10 mouse cellular contexts compared by ENCODE assay signal in genomic region chr17:46602212-46602611, GRCm38 (mm10). TPM values are rescaled to one million over a fixed set of nuclear protein-coding genes. Genes with fewer than 3 reads are reported as not detected.
DNase-seq lines count a peak whose midpoint lies in the region; ATAC-seq and TF ChIP-seq lines count a peak whose summit lies in the region.
"Had no signal": no experiment of that assay in that cellular context is flagged by ENCODE, and none has a peak within 500 bp of the region (broad histone marks: within the 10 kb centered on the region; RNA-seq: fewer than 3 reads in every experiment).

No protein-coding gene starts in this region.

- no peaks in the 10 kb centered on the region for H3K9me3 ChIP-seq in embryonic facial prominence, embryonic 10.5 days
- H3K9me3 ChIP-seq in kidney, postnatal 0 days (replicated peaks; ENCODE audit: low read length), result no peaks in the 10 kb centered on the region

- no peak; the same call in 1 of the 2 replicates for ATAC-seq in kidney, postnatal 0 days (replicated peaks; ENCODE audit: low FRiP score, low read depth)

- no peaks in the 10 kb centered on the region for H3K36me3 ChIP-seq in heart, adult 2 months (ENCODE audit: control insufficient read depth, insufficient read depth, low read length)
- peaks cover 32% of the 10 kb centered on the region for H3K36me3 ChIP-seq in embryonic facial prominence, embryonic 10.5 days (replicated peaks)
- H3K36me3 ChIP-seq in kidney, postnatal 0 days (ENCODE audit: insufficient read depth, low read length), result no peaks in the 10 kb centered on the region
- no peaks in the 10 kb centered on the region for H3K36me3 ChIP-seq in macrophage (ENCODE audit: inconsistent target)

- TF ChIP-seq POLR2A in heart, adult 2 months (IDR thresholded peaks at IDR 0.05; ENCODE audit: insufficient read depth, low read depth, low read length), result no peak

- H3K27me3 ChIP-seq in heart, adult 2 months (ENCODE audit: control insufficient read depth, insufficient read depth, low read length), result no peaks in the 10 kb centered on the region
- H3K27me3 ChIP-seq in embryonic facial prominence, embryonic 10.5 days (replicated peaks; ENCODE audit: low read depth, poor library complexity, severe bottlenecking), result no peaks in the 10 kb centered on the region
- no peaks in the 10 kb centered on the region for H3K27me3 ChIP-seq in kidney, postnatal 0 days (ENCODE audit: insufficient read depth, low read length)

- intact Hi-C loops in heart, adult 2 months (cut with DNase I), result loop anchor here (5.0 kb wide), 1 partner anchor 35 kb away; no protein-coding TSS in a partner anchor

- H3K4me2 ChIP-seq in kidney, postnatal 0 days (ENCODE audit: low read length), result no peak overlapping the region

- H3K27ac ChIP-seq in heart, adult 2 months, result no peak overlapping the region
- H3K27ac ChIP-seq in embryonic facial prominence, embryonic 10.5 days (replicated peaks), result peak overlapping the region; percentile 61
- 0 out of 2 replicates have a peak overlapping the region, but pooled peaks have one; percentile 6 for H3K27ac ChIP-seq in kidney, postnatal 0 days
- peak overlapping the region; percentile 45 for H3K27ac ChIP-seq in macrophage

- no peak overlapping the region for H3K4me3 ChIP-seq in heart, adult 2 months
- no peak overlapping the region for H3K4me3 ChIP-seq in embryonic facial prominence, embryonic 10.5 days
- no peak overlapping the region for H3K4me3 ChIP-seq in kidney, postnatal 0 days (replicated peaks; ENCODE audit: low read depth, low read length)
- H3K4me3 ChIP-seq in macrophage (ENCODE audit: inconsistent target), result no peak overlapping the region

- H3K79me2 ChIP-seq in heart, adult 2 months (replicated peaks; ENCODE audit: control insufficient read depth, insufficient read depth, low read length), result no peaks in the 10 kb centered on the region
- H3K79me2 ChIP-seq in macrophage (ENCODE audit: inconsistent target), result no peaks in the 10 kb centered on the region

- no peak for TF ChIP-seq CTCF in heart, adult 2 months (IDR thresholded peaks at IDR 0.05)
- TF ChIP-seq CTCF in kidney, postnatal 0 days (IDR thresholded peaks at IDR 0.05; ENCODE audit: low read depth), result no peak

- 26% methylated on average over 9 of the region's 9 CpGs for WGBS in heart, adult 2 months
- WGBS in embryonic facial prominence, embryonic 10.5 days, result 76% methylated on average over 9 of the region's 9 CpGs
- 52% methylated on average over 9 of the region's 9 CpGs for WGBS in kidney, postnatal 0 days
- 10% methylated on average over 9 of the region's 9 CpGs for WGBS in macrophage (ENCODE audit: missing documents)

- no peaks in the 10 kb centered on the region; the same call in 1 of the 2 replicates for H3K4me1 ChIP-seq in heart, adult 2 months (ENCODE audit: control insufficient read depth, insufficient read depth, low read length)
- peaks cover 32% of the 10 kb centered on the region for H3K4me1 ChIP-seq in embryonic facial prominence, embryonic 10.5 days
- peaks cover 18% of the 10 kb centered on the region; the same call in 1 of the 2 replicates for H3K4me1 ChIP-seq in kidney, postnatal 0 days (replicated peaks; ENCODE audit: insufficient read depth, low read length)

- peak; percentile 42 for DNase-seq in heart, postnatal 4 days
- no peak for DNase-seq in heart, adult 2 months
- DNase-seq in embryonic facial prominence, embryonic 10.5 days (ENCODE audit: low spot score), result peak; percentile 46
- DNase-seq in kidney, postnatal 0 days (ENCODE audit: low spot score), result peak; percentile 69
- DNase-seq in adrenal gland, adult 18-20 months (ENCODE audit: low spot score in 2 of 2), result no peak
- no peak for DNase-seq in cerebellum, postnatal 36 days
- no peak for DNase-seq in urinary bladder, postnatal 25 days (ENCODE audit: low spot score)
- DNase-seq: adrenal gland, adult 8-10 months; retina, postnatal 1 day had no signal

- no peak overlapping the region for H3K9ac ChIP-seq in heart, adult 2 months (ENCODE audit: low read depth, low read length)
- no peak overlapping the region for H3K9ac ChIP-seq in kidney, postnatal 0 days (ENCODE audit: low read depth, low read length)

- no peak for TF ChIP-seq EP300 in heart, adult 2 months (IDR thresholded peaks at IDR 0.05; ENCODE audit: insufficient read depth, low read depth, low read length)

RNA-seq across cellular contexts. Expression of gene Ptk7, which starts 27.1 kb away (rescaled TPM):
- 10 to 100 TPM; 34.8 to 36.2 TPM for total RNA-seq in heart, postnatal 4 days (2021)
- total RNA-seq in heart, adult 2 months (2021), result 1 to 10 TPM; 2.6 TPM
- 2.8 and 3.1 TPM in 2 replicates for polyA plus RNA-seq in heart, adult 2 months (2012; rRNA removed)
- polyA plus RNA-seq in embryonic facial prominence, embryonic 10.5 days (2016; fragmentation: Nextera tagmentation; extraction: Ambion mirVana), result 92.5 and 95.1 TPM in 2 replicates
- 94.0 and 103 TPM in 2 replicates for polyA plus RNA-seq in kidney, postnatal 0 days (2015; fragmentation: Nextera tagmentation; extraction: Ambion mirVana)
- 1 to 10 TPM in 2 of 26 experiments, under 1 TPM in 6, not detected in 18; 0.19 to 8.8 (median 0.39) TPM for total RNA-seq in macrophage (2018; cell fraction: chromatin; rRNA removed)
- total RNA-seq in macrophage (2018; cell fraction: cytosol; rRNA removed), result under 1 TPM in 15 of 26 experiments, not detected in 11; 0.03 to 0.19 (median 0.04) TPM
- total RNA-seq in macrophage (2018; cell fraction: nucleus; rRNA removed), result 1 to 10 TPM in 1 of 26 experiments, under 1 TPM in 5, not detected in 20; 0.15 to 1.6 (median 0.18) TPM
- 0.04 to 0.14 TPM in 2 of 3 replicates, not detected in the other for polyA plus RNA-seq in macrophage (2018)
- total RNA-seq in adrenal gland, adult 18-20 months (2021), result 1 to 10 TPM; 2.7 to 5.8 TPM

RNA-seq across cellular contexts. Expression of gene Klc4, which starts 43.6 kb away (rescaled TPM):
- total RNA-seq in heart, postnatal 4 days (2021), result 10 to 100 TPM; 18.9 TPM
- total RNA-seq in heart, adult 2 months (2021), result 10 to 100 TPM; 23.5 to 25.7 TPM
- 20.9 and 22.3 TPM in 2 replicates for polyA plus RNA-seq in heart, adult 2 months (2012; rRNA removed)
- polyA plus RNA-seq in embryonic facial prominence, embryonic 10.5 days (2016; fragmentation: Nextera tagmentation; extraction: Ambion mirVana), result 29.0 and 32.0 TPM in 2 replicates
- 47.6 and 50.4 TPM in 2 replicates for polyA plus RNA-seq in kidney, postnatal 0 days (2015; fragmentation: Nextera tagmentation; extraction: Ambion mirVana)
- total RNA-seq in macrophage (2018; cell fraction: chromatin; rRNA removed), result 10 to 100 TPM in 18 of 26 experiments, 1 to 10 TPM in 7, under 1 TPM in 1; 0.75 to 65.3 (median 13.7) TPM
- 10 to 100 TPM; 21.0 to 67.7 (median 39.1) TPM for total RNA-seq in macrophage (2018; cell fraction: cytosol; rRNA removed)
- total RNA-seq in macrophage (2018; cell fraction: nucleus; rRNA removed), result 10 to 100 TPM in 21 of 26 experiments, 1 to 10 TPM in 5; 5.5 to 47.7 (median 18.4) TPM
- 41.6 to 48.1 TPM (median 47.7 TPM) in 3 replicates for polyA plus RNA-seq in macrophage (2018)
- 10 to 100 TPM; 35.8 to 47.6 TPM for total RNA-seq in adrenal gland, adult 18-20 months (2021)

RNA-seq across cellular contexts. Expression of gene Mrpl2, which starts 43.8 kb away (rescaled TPM):
- total RNA-seq in heart, postnatal 4 days (2021), result 100 to 1,000 TPM; 107 to 109 TPM
- 100 to 1,000 TPM; 112 to 132 TPM for total RNA-seq in heart, adult 2 months (2021)
- polyA plus RNA-seq in heart, adult 2 months (2012; rRNA removed), result 71.5 and 87.8 TPM in 2 replicates
- 124 and 142 TPM in 2 replicates for polyA plus RNA-seq in embryonic facial prominence, embryonic 10.5 days (2016; fragmentation: Nextera tagmentation; extraction: Ambion mirVana)
- 144 and 157 TPM in 2 replicates for polyA plus RNA-seq in kidney, postnatal 0 days (2015; fragmentation: Nextera tagmentation; extraction: Ambion mirVana)
- total RNA-seq in macrophage (2018; cell fraction: chromatin; rRNA removed), result 10 to 100 TPM in 14 of 26 experiments, 1 to 10 TPM in 12; 2.0 to 26.5 (median 12.4) TPM
- total RNA-seq in macrophage (2018; cell fraction: cytosol; rRNA removed), result 10 to 100 TPM; 23.2 to 51.7 (median 39.6) TPM
- total RNA-seq in macrophage (2018; cell fraction: nucleus; rRNA removed), result 10 to 100 TPM in 21 of 26 experiments, 1 to 10 TPM in 5; 4.9 to 37.1 (median 15.6) TPM
- polyA plus RNA-seq in macrophage (2018), result 34.1 to 78.8 TPM (median 41.5 TPM) in 3 replicates
- 10 to 100 TPM; 97.8 to 99.8 TPM for total RNA-seq in adrenal gland, adult 18-20 months (2021)

RNA-seq across cellular contexts. Expression of gene Srf, which starts 46.2 kb away (rescaled TPM):
- 100 to 1,000 TPM; 184 to 210 TPM for total RNA-seq in heart, postnatal 4 days (2021)
- 100 to 1,000 TPM in 1 of 2 experiments, 10 to 100 TPM in 1; 91.5 to 106 TPM for total RNA-seq in heart, adult 2 months (2021)
- 223 and 227 TPM in 2 replicates for polyA plus RNA-seq in heart, adult 2 months (2012; rRNA removed)
- 5.6 and 7.0 TPM in 2 replicates for polyA plus RNA-seq in embryonic facial prominence, embryonic 10.5 days (2016; fragmentation: Nextera tagmentation; extraction: Ambion mirVana)
- 5.5 and 6.0 TPM in 2 replicates for polyA plus RNA-seq in kidney, postnatal 0 days (2015; fragmentation: Nextera tagmentation; extraction: Ambion mirVana)
- 10 to 100 TPM; 11.4 to 46.5 (median 20.8) TPM for total RNA-seq in macrophage (2018; cell fraction: chromatin; rRNA removed)
- 10 to 100 TPM; 17.0 to 48.7 (median 22.0) TPM for total RNA-seq in macrophage (2018; cell fraction: cytosol; rRNA removed)
- 10 to 100 TPM; 12.3 to 41.6 (median 22.8) TPM for total RNA-seq in macrophage (2018; cell fraction: nucleus; rRNA removed)
- 15.1 to 25.6 TPM (median 25.2 TPM) in 3 replicates for polyA plus RNA-seq in macrophage (2018)
- 10 to 100 TPM; 40.8 to 66.6 TPM for total RNA-seq in adrenal gland, adult 18-20 months (2021)

RNA-seq across cellular contexts. Expression of gene Cul7, which starts 47.9 kb away (rescaled TPM):
- total RNA-seq in heart, postnatal 4 days (2021), result 10 to 100 TPM; 65.5 to 66.6 TPM
- 10 to 100 TPM; 16.8 to 18.4 TPM for total RNA-seq in heart, adult 2 months (2021)
- 23.4 and 24.7 TPM in 2 replicates for polyA plus RNA-seq in heart, adult 2 months (2012; rRNA removed)
- 44.3 and 46.9 TPM in 2 replicates for polyA plus RNA-seq in embryonic facial prominence, embryonic 10.5 days (2016; fragmentation: Nextera tagmentation; extraction: Ambion mirVana)
- 29.0 and 33.3 TPM in 2 replicates for polyA plus RNA-seq in kidney, postnatal 0 days (2015; fragmentation: Nextera tagmentation; extraction: Ambion mirVana)
- 10 to 100 TPM in 16 of 26 experiments, 1 to 10 TPM in 10; 2.7 to 30.0 (median 12.8) TPM for total RNA-seq in macrophage (2018; cell fraction: chromatin; rRNA removed)
- 10 to 100 TPM in 8 of 26 experiments, 1 to 10 TPM in 18; 3.3 to 13.4 (median 6.7) TPM for total RNA-seq in macrophage (2018; cell fraction: cytosol; rRNA removed)
- 10 to 100 TPM in 10 of 26 experiments, 1 to 10 TPM in 16; 4.2 to 18.6 (median 8.9) TPM for total RNA-seq in macrophage (2018; cell fraction: nucleus; rRNA removed)
- 6.2 to 8.8 TPM (median 7.3 TPM) in 3 replicates for polyA plus RNA-seq in macrophage (2018)
- 10 to 100 TPM; 32.1 to 36.3 TPM for total RNA-seq in adrenal gland, adult 18-20 months (2021)

Comparison
In these comparisons a context has a peak if more than half of its experiments do, and no peak if none do; other contexts are left out.
1. DNase-seq: peak in heart, postnatal 4 days (single experiment), embryonic facial prominence, embryonic 10.5 days (single experiment) and kidney, postnatal 0 days (single experiment); none in heart, adult 2 months (0 of 2), adrenal gland, adult 18-20 months (0 of 2), cerebellum, postnatal 36 days (0 of 2) and urinary bladder, postnatal 25 days (single experiment).
2. RNA of gene Ptk7, which starts 27.1 kb away (polyA plus RNA-seq): 94.0 to 103 TPM in kidney, postnatal 0 days and 92.5 to 95.1 TPM in embryonic facial prominence, embryonic 10.5 days; 2.8 to 3.1 TPM in heart, adult 2 months and 0.04 to 0.14 TPM in macrophage; every median in the first group is over 10 times any median in the second.